ENCODE assay signal across 11 mouse cellular contexts in genomic region chrX:12493916-12494315, GRCm38 (mm10).
"Had no signal": no experiment of that assay in that cellular context is flagged by ENCODE, and none has a peak within 500 bp of the region (broad histone marks: within the 10 kb centered on the region; RNA-seq: fewer than 3 reads in every experiment).

No protein-coding gene starts in this region.

- DNase-seq: kidney, postnatal 25 days; layer of hippocampus, adult 9-11 months; layer of hippocampus, postnatal 36 days; lung, adult 2 months; lung, postnatal 14 days; lung, postnatal 4 days; thymus, adult 18-20 months; thymus, postnatal 36 days had no signal

- H3K27me3 ChIP-seq: liver, embryonic 13.5 days had no signal

- H3K9me3 ChIP-seq: liver, embryonic 13.5 days had no signal

- H3K4me3 ChIP-seq: layer of hippocampus, adult 2 months; left cerebral cortex, adult 2 months; liver, embryonic 13.5 days had no signal

- H3K36me3 ChIP-seq: liver, embryonic 13.5 days had no signal
